Mouse (Mus musculus): ENCODE results near the gene Il17rd. TPM values are rescaled to one million over a fixed set of nuclear protein-coding genes. Genes with fewer than 3 reads are reported as not detected.

Il17rd gene
- 10.7 and 10.8 TPM in 2 replicates for polyA plus RNA-seq (2012; rRNA removed)

GRCm38 (mm10) chr14:27038783-27039182, at the start of gene Il17rd:
Gene Il17rd, plus strand, starts transcription at chr14:27038941.

DNA sequence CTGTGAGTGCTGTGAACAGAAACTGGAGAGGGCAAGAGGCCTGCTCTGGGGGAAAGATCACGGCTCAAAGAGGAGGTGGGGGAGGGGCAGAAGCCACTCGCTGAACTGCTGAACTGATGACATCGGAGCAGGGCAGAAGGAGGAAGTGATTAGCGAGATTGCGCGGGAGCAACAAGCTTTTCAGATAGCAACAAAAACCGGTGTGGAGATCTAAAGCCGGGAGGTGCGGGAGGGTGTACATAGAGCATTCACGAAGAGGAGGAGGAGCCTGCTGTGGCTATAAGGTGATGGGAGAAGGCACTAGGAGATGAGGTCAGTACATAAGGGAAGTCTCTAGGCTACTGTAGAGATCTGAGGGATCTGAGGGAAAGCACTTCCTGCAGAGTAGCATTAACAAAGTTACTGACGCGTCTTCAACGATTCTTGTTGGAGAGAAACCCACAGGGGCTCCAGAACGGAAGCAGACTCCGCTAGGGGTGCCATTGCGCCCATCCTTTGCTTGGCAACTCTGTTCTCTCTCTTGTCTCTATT, 44.5 kb upstream of the Il17rd start, which contains the start of gene Hesx1:
Hesx1 (plus strand) TSS at position 206 of the 531 bp plus-strand sequence.

DNA sequence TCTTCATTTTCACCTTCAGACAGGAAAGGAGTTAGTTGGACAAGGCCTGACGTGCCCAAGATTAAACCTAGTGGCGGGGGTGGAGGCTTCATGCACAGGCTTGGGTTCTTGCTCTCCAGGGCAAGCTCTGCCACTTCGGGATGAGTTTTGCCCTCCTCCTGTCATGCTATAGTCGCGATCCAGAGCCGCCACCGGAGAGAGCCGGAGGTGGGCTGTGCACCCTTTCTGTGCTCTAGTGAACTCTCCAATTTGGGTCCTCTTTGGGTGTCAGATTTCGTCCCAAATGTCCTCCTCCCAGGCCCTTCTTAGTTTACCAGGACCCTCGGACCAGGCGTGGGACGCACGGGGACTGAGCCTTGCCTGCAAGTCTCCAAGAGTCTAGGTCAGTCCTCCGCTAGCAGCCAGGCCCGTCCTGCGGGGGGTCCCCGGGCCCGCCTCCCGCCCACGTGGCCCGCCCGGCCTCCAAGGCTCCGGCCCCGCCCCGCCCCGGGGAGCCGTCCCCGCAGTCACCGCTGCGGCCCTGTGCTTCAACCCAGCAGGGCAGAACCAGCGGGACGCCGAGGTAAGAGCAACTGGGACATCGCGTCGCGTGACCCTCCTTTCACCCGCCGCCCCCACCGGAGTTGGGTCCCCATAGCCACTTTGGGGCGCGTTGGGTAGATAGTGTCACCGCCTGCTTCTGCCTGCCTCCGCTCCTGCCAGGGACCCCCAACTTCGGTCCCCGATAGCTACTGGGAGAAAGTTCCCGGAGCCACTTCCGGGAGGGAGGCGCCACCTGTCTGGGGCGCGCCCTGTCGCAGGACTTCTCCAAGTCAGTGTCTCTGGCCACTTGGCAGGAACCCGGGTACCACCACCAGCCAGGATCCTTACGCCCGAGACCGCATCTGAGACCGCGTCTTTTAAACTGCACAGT, 75.9 kb downstream of the Il17rd start, which contains the start of gene Arhgef3:
Arhgef3 (plus strand) TSS at position 538 of the 913 bp plus-strand sequence.

Other genes starting within 250 kb of the Il17rd start
- gene Asb14, start 144.4 kb upstream of the Il17rd start, polyA plus RNA-seq (2012; rRNA removed): 0.80 and 0.84 TPM in 2 replicates
- 3.9 and 4.1 TPM in 2 replicates for gene Appl1, start 67.7 kb upstream of the Il17rd start, polyA plus RNA-seq (2012; rRNA removed)
- gene Hesx1, start 44.5 kb upstream of the Il17rd start, polyA plus RNA-seq (2012; rRNA removed): not detected in 2 replicates
- 12.4 and 14.0 TPM in 2 replicates for gene Arhgef3, start 76.0 kb downstream of the Il17rd start, polyA plus RNA-seq (2012; rRNA removed)